Mouse (Mus musculus) left cerebral cortex, adult 9 months (tissue): Measurements from ENCODE around the gene Snapc1.

Experiments used
- DNase-seq, 2 experiments: peaks; one replicate each; pipeline ENCODE4 v3.0.0; 2022; ENCODE audit warnings: low spot score in 2 of 2

The Snapc1 gene

DNA sequence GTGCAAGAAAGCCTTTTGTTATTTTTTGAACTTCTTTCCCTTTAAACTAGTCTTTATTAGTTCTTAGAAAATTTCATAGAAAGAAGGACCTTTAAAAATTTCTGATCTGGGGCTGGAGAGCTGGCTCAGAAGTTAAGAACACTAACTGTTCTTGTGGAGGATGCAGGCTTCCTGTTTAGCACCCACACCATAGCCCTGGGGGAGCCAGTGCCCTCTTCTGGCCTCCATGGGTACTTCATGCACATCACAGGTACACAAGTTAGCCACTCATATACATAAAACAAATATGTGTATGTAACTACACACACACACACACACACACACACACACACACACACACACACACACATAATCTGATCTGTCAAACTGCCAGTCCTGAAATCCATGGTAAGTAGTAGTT lies 25.3 kb downstream of the Snapc1 start:
- DNase-seq = no peak

DNA sequence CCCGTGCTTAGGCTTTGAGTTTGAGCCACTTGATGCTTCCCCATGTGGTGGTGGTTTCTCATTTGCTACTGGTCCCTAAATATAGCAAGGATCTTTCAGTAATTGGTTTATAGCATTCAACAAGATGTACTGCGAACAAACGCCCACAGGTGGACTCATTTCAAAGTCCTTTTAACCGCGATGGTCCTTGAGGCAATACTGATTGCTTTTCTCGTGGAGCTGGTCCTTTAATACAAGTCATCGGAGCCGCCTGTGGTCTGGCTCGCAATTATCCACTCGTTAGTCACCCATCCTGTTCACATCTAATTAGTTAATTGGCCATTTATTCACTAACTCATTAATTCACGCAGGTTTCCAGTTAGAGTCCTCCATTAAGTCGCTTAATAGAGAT lies 32.6 kb downstream of the Snapc1 start:
- DNase-seq = peak in 1 of 2 experiments; percentile 55

DNA sequence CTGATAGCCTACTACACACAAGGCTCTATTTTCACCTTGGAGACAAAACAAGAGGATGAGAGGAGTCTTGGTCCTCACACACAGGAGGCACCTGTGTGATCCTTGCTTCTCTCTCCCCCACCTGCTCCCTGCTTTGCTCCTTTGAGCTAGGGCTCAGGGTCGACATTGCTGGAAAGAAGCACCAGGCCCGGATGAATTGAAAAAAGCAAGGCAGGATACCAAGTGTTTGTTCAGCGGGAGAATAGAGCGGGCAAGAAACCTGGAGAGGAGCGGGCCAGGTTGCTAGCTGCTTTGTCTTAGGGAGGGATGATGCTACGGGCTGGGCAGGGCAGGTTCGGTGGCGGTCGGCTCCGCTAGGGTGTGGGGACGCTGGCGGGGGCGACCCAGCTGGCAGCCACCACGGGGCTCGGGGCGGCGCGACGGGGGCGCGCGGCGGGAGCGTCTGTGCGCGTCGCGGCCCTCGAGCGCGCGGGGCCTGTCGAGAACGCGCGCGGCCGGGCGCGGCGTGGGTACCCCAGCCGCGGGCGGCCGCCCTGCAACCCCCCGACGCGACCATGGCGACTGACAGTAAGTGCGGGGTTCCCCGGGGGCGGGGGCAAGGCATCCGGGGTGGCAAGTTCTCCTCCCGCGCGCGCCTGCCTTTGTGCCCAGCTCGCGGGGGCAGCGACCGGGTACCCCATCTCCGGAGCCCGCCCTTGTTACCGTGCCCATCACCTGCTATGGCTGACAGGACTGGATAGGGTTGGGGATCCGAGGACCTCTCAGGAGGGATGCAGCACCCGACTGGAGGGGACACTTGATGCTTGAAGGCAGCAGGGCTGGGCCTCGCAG lies 33.2 kb downstream of the Snapc1 start, which contains the start of gene Syt16:
Gene Syt16 (plus strand): TSS at position 365 of the 831 bp plus-strand sequence.
- peak in 1 of 2 experiments; percentile 43 for DNase-seq

DNA sequence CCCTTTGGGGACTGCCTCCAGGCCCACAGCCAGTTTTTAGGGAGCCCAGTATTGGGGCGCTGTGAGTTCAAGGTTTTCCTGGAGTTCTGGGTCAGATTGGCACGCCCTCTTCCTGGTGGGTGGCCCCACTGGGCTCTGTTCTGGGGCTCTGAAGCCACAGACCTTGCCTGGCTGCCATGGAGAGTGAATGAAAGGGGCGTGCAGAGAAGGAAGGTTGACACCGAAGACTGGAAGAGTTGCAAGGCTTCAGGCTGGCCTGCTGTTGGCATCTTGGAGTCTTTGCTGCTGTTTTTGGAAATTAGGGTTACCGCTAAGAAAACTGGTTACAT lies 33.8 kb downstream of the Snapc1 start:
- DNase-seq = no peak

DNA sequence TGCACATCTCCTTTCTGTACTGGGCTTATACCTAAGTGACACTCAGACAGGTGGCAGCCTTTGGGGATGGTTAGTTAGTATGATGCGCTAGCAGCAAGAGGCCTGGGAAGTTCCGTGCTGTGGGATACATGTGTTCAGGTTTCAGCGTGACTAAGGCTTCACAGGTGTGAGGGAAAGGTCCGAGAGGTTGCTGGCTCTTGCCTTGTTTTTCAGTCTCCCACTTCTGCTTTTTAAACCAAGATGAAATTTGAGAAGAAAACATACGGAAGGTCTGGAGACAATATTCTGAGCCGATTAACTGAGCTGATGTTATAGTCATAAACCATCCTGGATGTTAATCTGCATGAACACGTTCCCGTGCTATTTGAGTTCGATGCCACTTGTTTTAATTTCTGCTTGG lies 38.2 kb downstream of the Snapc1 start:
- no peak for DNase-seq

DNA sequence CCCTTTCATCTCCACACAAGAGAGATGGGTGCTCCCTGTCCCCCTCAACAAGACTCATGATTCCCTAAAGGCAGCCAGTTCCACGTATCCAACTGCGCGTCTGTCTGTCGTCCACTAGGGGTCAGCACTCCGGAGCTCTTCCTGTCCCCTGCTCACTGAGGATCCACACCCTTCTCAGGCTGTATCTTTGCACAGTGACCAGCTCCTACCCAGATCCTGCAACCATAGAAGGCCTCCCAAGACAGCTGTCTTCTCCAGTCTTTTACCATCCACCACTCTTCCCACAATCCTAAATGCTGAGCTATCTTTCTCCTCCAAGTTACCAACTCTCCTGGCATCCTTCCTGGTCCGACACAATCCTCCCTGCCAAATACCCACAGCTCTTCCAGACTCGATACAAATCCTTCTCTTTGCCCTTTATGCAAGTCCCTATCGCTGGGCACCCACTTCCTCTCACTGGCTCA lies 45.2 kb downstream of the Snapc1 start:
- DNase-seq = peak in 1 of 2 experiments; percentile 74

DNA sequence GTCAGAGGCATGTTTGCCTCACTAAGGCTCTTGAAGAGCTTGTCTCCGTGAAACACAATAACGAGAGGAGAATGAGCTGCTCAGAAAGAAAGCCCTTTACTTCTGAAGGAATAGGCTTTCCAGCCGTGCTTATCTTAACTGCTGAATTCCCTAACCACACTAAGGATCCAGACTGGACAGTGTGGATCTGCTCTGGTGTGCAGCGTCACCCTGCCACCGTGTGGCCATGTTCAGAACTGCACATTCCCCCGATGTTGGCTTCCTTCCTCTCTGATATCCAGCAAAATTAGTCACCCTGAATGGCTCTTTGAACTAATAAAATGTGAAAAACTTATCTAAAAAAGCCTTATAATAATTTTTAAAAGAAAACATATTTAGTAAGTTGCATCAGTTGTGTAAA lies 49.5 kb downstream of the Snapc1 start:
- DNase-seq = peak in 1 of 2 experiments; percentile 89

DNA sequence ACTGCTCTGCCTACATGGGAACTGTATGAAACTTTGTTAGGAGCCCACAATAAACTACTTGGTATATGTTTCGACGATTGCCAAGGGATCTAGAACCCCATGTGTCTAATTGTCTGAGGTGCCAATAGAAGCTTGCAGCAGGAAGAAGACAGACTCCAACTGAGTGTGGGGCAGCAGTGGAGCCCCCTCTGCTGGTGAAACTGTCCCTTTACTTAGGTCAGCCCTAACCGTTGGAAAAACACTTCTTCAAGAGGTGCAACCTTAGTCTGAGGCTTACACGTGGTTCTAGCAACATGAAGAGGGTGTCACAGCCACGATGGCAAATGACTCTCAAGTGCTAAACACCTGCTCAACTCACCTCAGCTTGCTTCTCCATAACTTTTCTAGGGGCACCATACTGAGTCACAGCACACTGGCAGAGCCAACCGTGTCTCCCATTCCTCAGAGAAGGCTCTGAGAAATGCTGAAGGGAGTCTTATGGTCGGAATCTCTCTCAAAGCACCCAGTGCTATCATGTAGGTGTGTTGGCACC lies 50.5 kb downstream of the Snapc1 start:
- no peak for DNase-seq

DNA sequence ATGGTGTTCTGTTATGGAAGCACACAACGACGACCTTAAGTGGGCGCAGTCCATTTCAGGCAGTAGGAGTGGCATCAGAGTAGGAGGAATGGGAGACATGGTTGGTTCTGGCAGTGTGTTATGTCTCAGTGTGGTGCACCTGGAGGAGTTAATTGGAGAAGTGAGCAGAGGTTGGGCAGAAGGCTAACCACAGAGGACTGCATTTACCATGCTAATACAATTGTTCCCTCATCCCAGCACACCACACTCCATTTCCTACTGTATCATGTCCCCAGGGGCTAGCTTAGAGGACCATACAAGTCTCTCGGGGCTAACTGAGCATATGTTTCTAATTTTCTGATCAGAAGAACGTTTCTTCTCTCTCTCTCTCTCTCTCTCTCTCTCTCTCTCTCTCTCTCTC lies 51.2 kb downstream of the Snapc1 start:
- no peak for DNase-seq

DNA sequence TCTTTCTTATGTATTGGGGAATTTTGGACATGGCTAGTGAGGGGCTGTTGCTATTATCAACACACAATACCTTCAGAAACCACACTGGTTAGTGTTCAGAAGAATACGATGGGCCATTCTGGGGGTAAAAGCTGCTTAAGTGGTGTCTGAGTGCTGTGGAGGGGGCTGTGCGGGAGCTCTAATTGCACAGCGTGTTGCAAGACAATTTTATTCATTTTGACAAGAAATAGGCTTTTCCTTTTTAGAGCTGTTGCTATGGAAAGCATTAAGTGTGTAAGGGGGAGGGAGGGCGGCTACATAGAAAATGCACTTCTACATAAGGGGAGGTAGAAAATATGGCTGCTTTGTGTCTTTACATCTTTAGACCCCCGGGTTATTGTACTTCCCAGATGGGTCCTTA lies 59.0 kb downstream of the Snapc1 start:
- no peak for DNase-seq

DNA sequence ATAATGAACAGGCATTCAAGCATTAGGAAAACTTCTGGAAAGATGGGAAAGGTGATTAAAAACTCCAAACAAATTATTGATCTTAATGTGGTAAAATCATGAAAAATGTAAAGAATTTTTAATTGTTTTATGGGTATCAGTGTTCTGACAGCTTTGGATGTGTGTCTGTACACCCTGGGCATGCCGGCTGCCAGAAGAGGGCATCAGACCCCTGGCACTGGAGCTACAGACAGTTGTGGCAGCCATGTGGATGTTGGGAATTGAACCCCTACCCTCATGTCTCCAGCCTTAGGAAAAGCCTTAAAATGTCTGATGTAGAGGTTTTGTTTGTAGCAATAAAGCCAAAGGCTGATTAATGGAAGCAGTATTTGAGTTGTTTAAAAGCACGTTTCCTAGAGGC lies 60.6 kb downstream of the Snapc1 start:
- DNase-seq = no peak
